ENCODE assay signal across 20 mouse cellular contexts in the genomic region with DNA sequence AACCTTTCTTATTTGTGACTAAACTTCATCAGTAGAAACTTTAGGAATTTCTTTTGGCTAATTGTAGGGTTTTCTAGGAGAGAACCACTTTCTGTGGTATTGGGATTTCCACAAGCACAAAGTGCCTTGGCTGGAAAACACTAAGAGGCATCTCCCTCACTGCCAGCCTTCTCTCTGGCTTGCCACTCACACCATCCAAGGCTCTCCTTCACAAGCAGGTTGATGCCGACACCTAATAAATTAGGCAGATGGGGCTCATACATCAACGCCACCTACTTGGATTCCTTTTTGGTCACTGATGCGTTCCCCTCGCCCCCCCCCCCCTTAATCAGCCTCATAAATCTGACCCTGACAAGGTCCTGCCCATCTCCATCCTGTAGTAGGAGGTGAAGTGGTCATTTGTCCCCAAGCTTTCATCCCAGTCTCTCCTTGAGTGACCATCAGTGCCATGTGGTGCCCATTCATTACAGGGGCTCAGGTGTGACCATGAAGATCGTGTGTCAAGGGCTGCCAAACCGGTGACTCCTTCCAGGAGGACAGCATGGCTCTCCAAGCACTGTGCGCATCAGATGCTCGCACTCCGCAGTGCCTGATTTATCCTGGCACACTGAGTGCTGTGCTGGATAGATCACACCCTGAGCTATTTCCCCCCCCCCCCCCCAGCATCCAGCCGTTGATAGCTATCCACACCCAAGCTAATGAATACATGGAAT. TPM values are rescaled to one million over a fixed set of nuclear protein-coding genes. Genes with fewer than 3 reads are reported as not detected.
DNase-seq lines count a peak whose midpoint lies in the region; ATAC-seq and TF ChIP-seq lines count a peak whose summit lies in the region.
"Had no signal": no experiment of that assay in that cellular context is flagged by ENCODE, and none has a peak within 500 bp of the region (broad histone marks: within the 10 kb centered on the region; RNA-seq: fewer than 3 reads in every experiment).

No protein-coding gene starts in this region.

- TF ChIP-seq CTCF in gastrocnemius, adult 2 months (IDR thresholded peaks at IDR 0.05) = no peak

- H3K4me1 ChIP-seq in kidney, embryonic 15.5 days = peaks cover 9% of the 10 kb centered on the region
- H3K4me1 ChIP-seq in neural tube, embryonic 14.5 days (ENCODE audit: control insufficient read depth, insufficient read depth, low read length) = no peaks in the 10 kb centered on the region
- H3K4me1 ChIP-seq in neural tube, embryonic 15.5 days = no peaks in the 10 kb centered on the region
- H3K4me1 ChIP-seq: embryonic facial prominence, embryonic 12.5 days; liver, embryonic 13.5 days had no signal

- no peaks in the 10 kb centered on the region for H3K9me3 ChIP-seq in kidney, embryonic 15.5 days (replicated peaks)
- H3K9me3 ChIP-seq in neural tube, embryonic 14.5 days (ENCODE audit: control insufficient read depth, low read length) = no peaks in the 10 kb centered on the region
- H3K9me3 ChIP-seq in neural tube, embryonic 15.5 days (replicated peaks) = no peaks in the 10 kb centered on the region
- H3K9me3 ChIP-seq: embryonic facial prominence, embryonic 12.5 days; heart, embryonic 15.5 days; limb, embryonic 12.5 days; liver, embryonic 13.5 days; lung, embryonic 15.5 days had no signal

- H3K27me3 ChIP-seq in kidney, embryonic 15.5 days = no peaks in the 10 kb centered on the region
- no peaks in the 10 kb centered on the region for H3K27me3 ChIP-seq in neural tube, embryonic 14.5 days (ENCODE audit: control insufficient read depth, insufficient read depth, low read length)
- H3K27me3 ChIP-seq in neural tube, embryonic 15.5 days (replicated peaks) = no peaks in the 10 kb centered on the region
- H3K27me3 ChIP-seq: embryonic facial prominence, embryonic 12.5 days; limb, embryonic 12.5 days; liver, embryonic 13.5 days; lung, embryonic 15.5 days; Patski had no signal

- 20% methylated on average over 10 of the region's 10 CpGs for WGBS in kidney, embryonic 15.5 days
- WGBS in neural tube, embryonic 14.5 days = 44% methylated on average over 9 of the region's 10 CpGs
- WGBS in neural tube, embryonic 15.5 days = 49% methylated on average over 10 of the region's 10 CpGs

- peak; percentile 43 for DNase-seq in gastrocnemius, adult 2 months
- no peak for DNase-seq in gastrocnemius, postnatal 10 days
- no peak for DNase-seq in kidney, postnatal 36 days
- DNase-seq in layer of hippocampus, adult 11-12 months (ENCODE audit: low spot score) = no peak
- DNase-seq: adrenal gland, postnatal 14 days; kidney, postnatal 10 days; liver, embryonic 13.5 days; thymus, postnatal 25 days had no signal

- no peak overlapping the region for H3K9ac ChIP-seq in kidney, embryonic 15.5 days
- H3K9ac ChIP-seq in neural tube, embryonic 14.5 days (replicated peaks; ENCODE audit: low read depth, low read length) = no peak overlapping the region
- no peak overlapping the region for H3K9ac ChIP-seq in neural tube, embryonic 15.5 days (replicated peaks)
- H3K9ac ChIP-seq: embryonic facial prominence, embryonic 12.5 days; heart, embryonic 15.5 days; limb, embryonic 12.5 days; liver, embryonic 13.5 days; lung, embryonic 15.5 days had no signal

- intact Hi-C loops in gastrocnemius, adult 2 months (cut with DNase I) = no loop called here

- H3K4me3 ChIP-seq in gastrocnemius, adult 2 months = no peak overlapping the region
- no peak overlapping the region for H3K4me3 ChIP-seq in kidney, embryonic 15.5 days (replicated peaks)
- H3K4me3 ChIP-seq in neural tube, embryonic 14.5 days (ENCODE audit: low read depth, low read length) = no peak overlapping the region
- no peak overlapping the region for H3K4me3 ChIP-seq in neural tube, embryonic 15.5 days (replicated peaks)
- H3K4me3 ChIP-seq: embryonic facial prominence, embryonic 12.5 days; heart, embryonic 15.5 days; left cerebral cortex, adult 2 months; limb, embryonic 12.5 days; liver, embryonic 13.5 days; lung, embryonic 15.5 days had no signal

- ATAC-seq in kidney, embryonic 15.5 days (replicated peaks; ENCODE audit: low FRiP score) = peak; percentile 80
- ATAC-seq in neural tube, embryonic 14.5 days (ENCODE audit: low read depth) = peak; percentile 61; the same call in 1 of the 2 replicates
- no peak for ATAC-seq in neural tube, embryonic 15.5 days (ENCODE audit: low FRiP score)
- ATAC-seq: activated CD4-positive, CD25-positive, alpha-beta regulatory T cell, adult 4 months had no signal

- H3K36me3 ChIP-seq in kidney, embryonic 15.5 days = no peaks in the 10 kb centered on the region
- no peaks in the 10 kb centered on the region for H3K36me3 ChIP-seq in neural tube, embryonic 14.5 days (ENCODE audit: control insufficient read depth, insufficient read depth, low read length)
- H3K36me3 ChIP-seq in neural tube, embryonic 15.5 days = no peaks in the 10 kb centered on the region
- H3K36me3 ChIP-seq: embryonic facial prominence, embryonic 12.5 days; heart, embryonic 15.5 days; limb, embryonic 12.5 days; liver, embryonic 13.5 days; lung, embryonic 15.5 days had no signal

- H3K27ac ChIP-seq in gastrocnemius, adult 2 months = no peak overlapping the region
- H3K27ac ChIP-seq in kidney, embryonic 15.5 days = no peak overlapping the region
- H3K27ac ChIP-seq in neural tube, embryonic 14.5 days (ENCODE audit: low read depth, low read length) = no peak overlapping the region
- no peak overlapping the region for H3K27ac ChIP-seq in neural tube, embryonic 15.5 days (replicated peaks)
- H3K27ac ChIP-seq: embryonic facial prominence, embryonic 12.5 days; heart, embryonic 15.5 days; left cerebral cortex, adult 2 months; limb, embryonic 12.5 days; liver, embryonic 13.5 days; lung, embryonic 15.5 days had no signal

- H3K4me2 ChIP-seq in kidney, embryonic 15.5 days = no peak overlapping the region
- H3K4me2 ChIP-seq in neural tube, embryonic 14.5 days (ENCODE audit: low read depth, low read length) = no peak overlapping the region
- H3K4me2 ChIP-seq in neural tube, embryonic 15.5 days = no peak overlapping the region
- H3K4me2 ChIP-seq: embryonic facial prominence, embryonic 12.5 days; heart, embryonic 15.5 days; limb, embryonic 12.5 days; liver, embryonic 13.5 days; lung, embryonic 15.5 days had no signal

RNA-seq across cellular contexts. Expression of gene Tmem178, which starts 8.5 kb away (rescaled TPM):
- under 1 TPM; 0.25 to 0.28 TPM for total RNA-seq in gastrocnemius, adult 2 months (2021)
- total RNA-seq in gastrocnemius, postnatal 10 days (2021) = 1 to 10 TPM; 1.6 to 1.7 TPM
- 14.4 and 15.8 TPM in 2 replicates for polyA plus RNA-seq in kidney, embryonic 15.5 days (2015; fragmentation: Nextera tagmentation; extraction: Ambion mirVana)
- polyA plus RNA-seq in neural tube, embryonic 14.5 days (2014; fragmentation: Nextera tagmentation; extraction: Ambion mirVana) = 37.2 and 37.3 TPM in 2 replicates
- polyA plus RNA-seq in neural tube, embryonic 15.5 days (2015; fragmentation: Nextera tagmentation; extraction: Ambion mirVana) = 27.7 and 37.0 TPM in 2 replicates
- total RNA-seq: common myeloid progenitor, adult 5-6 weeks; neutrophil, adult 5-6 weeks had no signal
- polyA plus RNA-seq: activated CD4-positive, CD25-positive, alpha-beta regulatory T cell, adult 4 months had no signal
